In genomic region chr12:106841996-106842395, GRCm38 (mm10) we compare ENCODE assay signal across 15 mouse cellular contexts.
DNase-seq lines count a peak whose midpoint lies in the region; ATAC-seq and TF ChIP-seq lines count a peak whose summit lies in the region.
"Had no signal": no experiment of that assay in that cellular context is flagged by ENCODE, and none has a peak within 500 bp of the region (broad histone marks: within the 10 kb centered on the region; RNA-seq: fewer than 3 reads in every experiment).

No protein-coding gene starts in this region.

- no peaks in the 10 kb centered on the region for H3K27me3 ChIP-seq in forebrain, embryonic 12.5 days
- H3K27me3 ChIP-seq in intestine, embryonic 15.5 days (replicated peaks): no peaks in the 10 kb centered on the region
- no peaks in the 10 kb centered on the region for H3K27me3 ChIP-seq in lung, postnatal 0 days (replicated peaks; ENCODE audit: insufficient read depth, low read length)
- H3K27me3 ChIP-seq: heart, embryonic 15.5 days; megakaryocyte, embryonic 14.5 days had no signal

- H3K9me3 ChIP-seq in forebrain, embryonic 12.5 days: no peaks in the 10 kb centered on the region
- H3K9me3 ChIP-seq in intestine, embryonic 15.5 days: no peaks in the 10 kb centered on the region
- H3K9me3 ChIP-seq in lung, postnatal 0 days (ENCODE audit: low read length): no peaks in the 10 kb centered on the region
- H3K9me3 ChIP-seq: heart, embryonic 15.5 days had no signal

- no peak for TF ChIP-seq EP300 in lung, postnatal 0 days (IDR thresholded peaks at IDR 0.05)

- no peak overlapping the region for H3K4me2 ChIP-seq in forebrain, embryonic 12.5 days
- H3K4me2 ChIP-seq in intestine, embryonic 15.5 days (replicated peaks): peak overlapping the region; percentile 34; the same call in 1 of the 2 replicates
- no peak overlapping the region for H3K4me2 ChIP-seq in lung, postnatal 0 days (replicated peaks; ENCODE audit: low read depth, low read length)
- H3K4me2 ChIP-seq: heart, embryonic 15.5 days; lung, embryonic 14.5 days had no signal

- H3K27ac ChIP-seq in forebrain, embryonic 12.5 days: peak overlapping the region; percentile 65; the same call in 1 of the 2 replicates
- H3K27ac ChIP-seq in intestine, embryonic 15.5 days: no peak overlapping the region
- no peak overlapping the region for H3K27ac ChIP-seq in lung, postnatal 0 days (ENCODE audit: low read length)
- H3K27ac ChIP-seq: heart, embryonic 15.5 days had no signal

- DNase-seq in cerebellum, postnatal 10 days: peak; percentile 45 to 60
- DNase-seq in cerebellum, adult 11 months: no peak
- DNase-seq in CD4-positive, CD25-positive, alpha-beta regulatory T cell, adult 2 months (ENCODE audit: low read depth, low spot score): peak; percentile 12
- DNase-seq in right cerebral cortex, postnatal 14 days: no peak
- DNase-seq in lung, postnatal 0 days (ENCODE audit: low spot score): no peak
- no peak for DNase-seq in ovary, postnatal 10 days (ENCODE audit: low spot score)
- DNase-seq: adrenal gland, postnatal 36 days; cerebellum, adult 2 months; lung, embryonic 14.5 days; spleen, adult 18-20 months had no signal

- peaks cover 34% of the 10 kb centered on the region for H3K4me1 ChIP-seq in forebrain, embryonic 12.5 days
- H3K4me1 ChIP-seq in intestine, embryonic 15.5 days (replicated peaks): 0 out of 2 replicates have a peak, but pooled peaks cover 2% of the 10 kb centered on the region
- no peaks in the 10 kb centered on the region for H3K4me1 ChIP-seq in lung, postnatal 0 days (ENCODE audit: insufficient read depth, low read depth, low read length)
- H3K4me1 ChIP-seq: heart, embryonic 15.5 days; megakaryocyte, embryonic 14.5 days had no signal

- 42% methylated on average over 8 of the region's 8 CpGs for WGBS in forebrain, embryonic 12.5 days
- WGBS in intestine, embryonic 15.5 days: 52% methylated on average over 8 of the region's 8 CpGs
- 54% methylated on average over 8 of the region's 8 CpGs for WGBS in lung, postnatal 0 days

- H3K36me3 ChIP-seq in forebrain, embryonic 12.5 days (replicated peaks): no peaks in the 10 kb centered on the region
- H3K36me3 ChIP-seq in intestine, embryonic 15.5 days: no peaks in the 10 kb centered on the region
- no peaks in the 10 kb centered on the region for H3K36me3 ChIP-seq in lung, postnatal 0 days (ENCODE audit: insufficient read depth, low read length)
- H3K36me3 ChIP-seq: heart, embryonic 15.5 days had no signal

- H3K9ac ChIP-seq in forebrain, embryonic 12.5 days: no peak overlapping the region
- no peak overlapping the region for H3K9ac ChIP-seq in intestine, embryonic 15.5 days
- no peak overlapping the region for H3K9ac ChIP-seq in lung, postnatal 0 days (replicated peaks; ENCODE audit: low read depth)
- H3K9ac ChIP-seq: heart, embryonic 15.5 days; lung, embryonic 14.5 days had no signal

- H3K4me3 ChIP-seq in forebrain, embryonic 12.5 days (replicated peaks): no peak overlapping the region
- no peak overlapping the region for H3K4me3 ChIP-seq in intestine, embryonic 15.5 days (replicated peaks)
- H3K4me3 ChIP-seq in lung, postnatal 0 days (ENCODE audit: low read depth, low read length): no peak overlapping the region
- H3K4me3 ChIP-seq: heart, embryonic 15.5 days; megakaryocyte, embryonic 14.5 days had no signal

- ATAC-seq in forebrain, embryonic 12.5 days (ENCODE audit: low FRiP score): peak; percentile 57
- peak; percentile 86 for ATAC-seq in intestine, embryonic 15.5 days
- ATAC-seq in lung, postnatal 0 days: no peak
- ATAC-seq: inflammation-experienced regulatory T-cells, adult 6 months had no signal

- no peak for TF ChIP-seq CTCF in lung, postnatal 0 days (IDR thresholded peaks at IDR 0.05)

Comparison
In these comparisons a context has a peak if more than half of its experiments do, and no peak if none do; other contexts are left out.
1. DNase-seq: peak in cerebellum, postnatal 10 days (2 of 2) and CD4-positive, CD25-positive, alpha-beta regulatory T cell, adult 2 months (single experiment); none in cerebellum, adult 11 months (single experiment), right cerebral cortex, postnatal 14 days (single experiment), lung, postnatal 0 days (single experiment) and ovary, postnatal 10 days (single experiment).